ENCODE assay signal across 8 mouse cellular contexts in the genomic region with DNA sequence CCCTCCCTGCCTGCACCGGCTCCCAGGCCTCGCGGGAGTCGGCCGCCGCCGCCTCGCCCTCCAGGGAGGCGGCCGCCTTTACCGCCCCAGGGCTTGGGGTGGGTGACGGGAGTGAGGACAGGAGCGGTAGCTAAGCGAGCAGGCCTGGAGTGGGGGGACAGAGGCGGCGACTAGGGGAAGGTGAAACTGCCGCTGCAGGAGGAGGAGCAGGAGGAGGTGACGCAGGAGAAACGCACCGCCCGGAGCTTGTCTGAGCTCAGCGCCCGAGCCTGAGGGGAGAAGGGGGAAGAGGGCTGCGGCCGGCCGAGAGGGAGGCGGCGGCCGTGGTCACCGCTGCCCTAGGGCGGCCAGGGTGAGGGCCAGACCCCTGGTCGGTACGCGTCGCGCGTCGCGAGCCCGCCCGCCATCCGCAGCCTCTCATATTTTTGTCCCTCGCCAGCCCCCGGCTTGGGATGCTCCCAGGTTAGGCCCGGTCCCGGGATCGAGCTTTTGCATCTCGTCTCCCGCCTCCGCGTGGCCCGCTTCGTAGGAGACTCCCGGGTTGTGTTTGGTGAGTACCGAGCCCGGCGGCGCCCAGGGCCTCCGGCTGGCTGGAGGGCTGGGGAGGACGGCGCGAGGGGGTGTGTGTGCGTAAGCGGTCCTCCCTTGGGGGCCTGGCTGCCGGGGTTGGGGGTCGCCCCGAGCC. TPM values are rescaled to one million over a fixed set of nuclear protein-coding genes. Genes with fewer than 3 reads are reported as not detected.
DNase-seq lines count a peak whose midpoint lies in the region; ATAC-seq lines count a peak whose summit lies in the region.

No protein-coding gene starts in this region.

- peak overlapping the region; percentile 75 for H3K4me3 ChIP-seq in hindbrain, embryonic 14.5 days (replicated peaks; ENCODE audit: low read length)

- peak; percentile 32 for ATAC-seq in hindbrain, embryonic 14.5 days (ENCODE audit: low FRiP score)

- no peaks in the 10 kb centered on the region for H3K36me3 ChIP-seq in hindbrain, embryonic 14.5 days (replicated peaks; ENCODE audit: control insufficient read depth, insufficient read depth)

- H3K4me1 ChIP-seq in hindbrain, embryonic 14.5 days (replicated peaks; ENCODE audit: control insufficient read depth, insufficient read depth, low read length): no peaks in the 10 kb centered on the region

- no peaks in the 10 kb centered on the region for H3K9me3 ChIP-seq in hindbrain, embryonic 14.5 days (ENCODE audit: control insufficient read depth, low read length)

- 23% methylated on average over 55 of the region's 67 CpGs for WGBS in hindbrain, embryonic 14.5 days

- peak overlapping the region; percentile 95 for H3K27ac ChIP-seq in hindbrain, embryonic 14.5 days

- DNase-seq in Muller cell, postnatal 12 days (ENCODE audit: inconsistent ontology term): peak; percentile 83
- peak; percentile 79 for DNase-seq in cerebellum, adult 9-11 months
- peak; percentile 23 to 45 for DNase-seq in frontal cortex, postnatal 25 days (ENCODE audit: low spot score in 2 of 2)
- DNase-seq in hindbrain, embryonic 14.5 days (ENCODE audit: low spot score): peak; percentile 28
- peak; percentile 45 for DNase-seq in left cerebral cortex, adult 11 months (ENCODE audit: low spot score)
- peak; percentile 76 for DNase-seq in lung, postnatal 36 days
- peak; percentile 45 for DNase-seq in retina, embryonic 14.5 days (ENCODE audit: low spot score)
- peak; percentile 46 to 66 for DNase-seq in urinary bladder, adult 18-20 months (ENCODE audit: low spot score in 2 of 2)

- H3K27me3 ChIP-seq in hindbrain, embryonic 14.5 days (ENCODE audit: control insufficient read depth, insufficient read depth, low read length): no peaks in the 10 kb centered on the region

- H3K9ac ChIP-seq in hindbrain, embryonic 14.5 days: peak overlapping the region; percentile 79

- H3K4me2 ChIP-seq in hindbrain, embryonic 14.5 days (replicated peaks): peak overlapping the region; percentile 60

RNA-seq across cellular contexts. Expression of a gene that starts 0.6 kb away (rescaled TPM):
- polyA plus RNA-seq in hindbrain, embryonic 14.5 days (2014; fragmentation: Nextera tagmentation; extraction: Ambion mirVana): 78.5 and 91.4 TPM in 2 replicates

Comparison
In these comparisons a context has a peak if more than half of its experiments do, and no peak if none do; other contexts are left out.
1. Peak in every context shown above with its lines: DNase-seq, ATAC-seq, H3K4me3 ChIP-seq and H3K27ac ChIP-seq.
2. DNase-seq: peak in every context shown above with its lines; median percentile 83 in Muller cell, postnatal 12 days; 79 in cerebellum, adult 9-11 months; 76 in lung, postnatal 36 days; 56 in urinary bladder, adult 18-20 months; 45 in left cerebral cortex, adult 11 months; 45 in retina, embryonic 14.5 days; 34 in frontal cortex, postnatal 25 days; 28 in hindbrain, embryonic 14.5 days.